Mouse (Mus musculus): ENCODE results near the gene Abca1. TPM values are rescaled to one million over a fixed set of nuclear protein-coding genes. Genes with fewer than 3 reads are reported as not detected.
A peak's percentile ranks its signal among the peaks of the same experiment; 100 is the strongest.

The Abca1 gene
- polyA plus RNA-seq (2015; fragmentation: Nextera tagmentation; extraction: Ambion mirVana): 17.0 and 19.0 TPM in 2 replicates

- peak; percentile 88 for ATAC-seq (ENCODE audit: low read depth)
- H3K4me3 ChIP-seq (ENCODE audit: low read depth, low read length): peak within 1 kb of the TSS; percentile 68
- H3K9me3 ChIP-seq (replicated peaks; ENCODE audit: control insufficient read depth, low read length): no peaks in the 10 kb centered on the region
- H3K27me3 ChIP-seq (ENCODE audit: control insufficient read depth, insufficient read depth, low read depth, low read length): no peaks in the 10 kb centered on the region
- peak within 1 kb of the TSS; percentile 32 for H3K27ac ChIP-seq (ENCODE audit: low read length)
- WGBS (ENCODE audit: insufficient replicate concordance): 0% methylated on average over 37 of the region's 37 CpGs
- peaks cover 5% of the 10 kb centered on the region for H3K4me1 ChIP-seq (ENCODE audit: control insufficient read depth, low read depth, low read length)
- H3K36me3 ChIP-seq (ENCODE audit: control insufficient read depth, insufficient read depth): no peaks in the 10 kb centered on the region
- peak within 1 kb of the TSS; percentile 60 for H3K9ac ChIP-seq (ENCODE audit: low read depth, low read length)
- peak within 1 kb of the TSS; percentile 69 for H3K4me2 ChIP-seq (ENCODE audit: low read depth, low read length)
Observed at GRCm38 (mm10) chr4:53159767-53160166, at the start of gene Abca1. Abca1 (minus strand) TSS chr4:53159895.

- no peak overlapping the region for H3K4me3 ChIP-seq (ENCODE audit: low read depth, low read length)
- WGBS (ENCODE audit: insufficient replicate concordance): 65% methylated on average over 7 of the region's 7 CpGs
- no peak overlapping the region for H3K9ac ChIP-seq (ENCODE audit: low read depth, low read length)
- H3K27me3 ChIP-seq (ENCODE audit: control insufficient read depth, insufficient read depth, low read depth, low read length): no peaks in the 10 kb centered on the region
- no peaks in the 10 kb centered on the region for H3K36me3 ChIP-seq (ENCODE audit: control insufficient read depth, insufficient read depth)
- no peak overlapping the region for H3K27ac ChIP-seq (ENCODE audit: low read length)
- no peaks in the 10 kb centered on the region for H3K9me3 ChIP-seq (replicated peaks; ENCODE audit: control insufficient read depth, low read length)
- ATAC-seq (ENCODE audit: low read depth): no peak
- H3K4me2 ChIP-seq (ENCODE audit: low read depth, low read length): no peak overlapping the region
- no peaks in the 10 kb centered on the region for H3K4me1 ChIP-seq (ENCODE audit: control insufficient read depth, low read depth, low read length)
Observed at GRCm38 (mm10) chr4:53204482-53204881, 44.8 kb upstream of the Abca1 start.

- Histone ChIP-seq H3K4me3 (ENCODE audit: low read depth, low read length) (no peak overlapping the region), H3K4me2 (ENCODE audit: low read depth, low read length) (no peak overlapping the region), H3K27me3 (ENCODE audit: control insufficient read depth, insufficient read depth, low read depth, low read length) (no peaks in the 10 kb centered on the region), H3K4me1 (ENCODE audit: control insufficient read depth, low read depth, low read length) (no peaks in the 10 kb centered on the region), H3K9me3 (replicated peaks; ENCODE audit: control insufficient read depth, low read length) (no peaks in the 10 kb centered on the region), H3K9ac (ENCODE audit: low read depth, low read length) (no peak overlapping the region), H3K27ac (ENCODE audit: low read length) (no peak overlapping the region), H3K36me3 (ENCODE audit: control insufficient read depth, insufficient read depth) (no peaks in the 10 kb centered on the region)
- ATAC-seq (ENCODE audit: low read depth): no peak
- WGBS (ENCODE audit: insufficient replicate concordance): 44% methylated on average over 15 of the region's 15 CpGs
Observed at GRCm38 (mm10) chr4:53203595-53204400, 44.1 kb upstream of the Abca1 start.

GRCm38 (mm10) chr4:53200276-53200675 lies 40.6 kb upstream of the Abca1 start:
- Histone ChIP-seq H3K36me3 (ENCODE audit: control insufficient read depth, insufficient read depth) (no peaks in the 10 kb centered on the region), H3K9ac (ENCODE audit: low read depth, low read length) (no peak overlapping the region), H3K27ac (ENCODE audit: low read length) (no peak overlapping the region), H3K27me3 (ENCODE audit: control insufficient read depth, insufficient read depth, low read depth, low read length) (no peaks in the 10 kb centered on the region), H3K4me3 (ENCODE audit: low read depth, low read length) (no peak overlapping the region), H3K4me2 (ENCODE audit: low read depth, low read length) (no peak overlapping the region), H3K9me3 (replicated peaks; ENCODE audit: control insufficient read depth, low read length) (no peaks in the 10 kb centered on the region), H3K4me1 (ENCODE audit: control insufficient read depth, low read depth, low read length) (no peaks in the 10 kb centered on the region)
- WGBS (ENCODE audit: insufficient replicate concordance): 71% methylated on average over 1 of the region's 1 CpGs
- no peak for ATAC-seq (ENCODE audit: low read depth)

- H3K27ac ChIP-seq (ENCODE audit: low read length): no peak overlapping the region
- WGBS (ENCODE audit: insufficient replicate concordance): 67% methylated on average over 4 of the region's 4 CpGs
Observed at GRCm38 (mm10) chr4:53197842-53198241, 38.1 kb upstream of the Abca1 start.

GRCm38 (mm10) chr4:53196058-53196771 lies 36.5 kb upstream of the Abca1 start:
- H3K27me3 ChIP-seq (ENCODE audit: control insufficient read depth, insufficient read depth, low read depth, low read length): no peaks in the 10 kb centered on the region
- no peaks in the 10 kb centered on the region for H3K4me1 ChIP-seq (ENCODE audit: control insufficient read depth, low read depth, low read length)
- peak; percentile 89 for ATAC-seq (ENCODE audit: low read depth)
- peak overlapping the region; percentile 34 for H3K4me3 ChIP-seq (ENCODE audit: low read depth, low read length)
- H3K4me2 ChIP-seq (ENCODE audit: low read depth, low read length): peak overlapping the region; percentile 42
- H3K27ac ChIP-seq (ENCODE audit: low read length): no peak overlapping the region
- H3K9me3 ChIP-seq (replicated peaks; ENCODE audit: control insufficient read depth, low read length): no peaks in the 10 kb centered on the region
- no peaks in the 10 kb centered on the region for H3K36me3 ChIP-seq (ENCODE audit: control insufficient read depth, insufficient read depth)
- no peak overlapping the region for H3K9ac ChIP-seq (ENCODE audit: low read depth, low read length)
- WGBS (ENCODE audit: insufficient replicate concordance): 20% methylated on average over 24 of the region's 24 CpGs

More at GRCm38 (mm10) chr4:53197842-53198241, 38.1 kb upstream of the Abca1 start:
- no peak overlapping the region for H3K9ac ChIP-seq (ENCODE audit: low read depth, low read length)
- H3K27me3 ChIP-seq (ENCODE audit: control insufficient read depth, insufficient read depth, low read depth, low read length): no peaks in the 10 kb centered on the region
- no peak overlapping the region for H3K4me3 ChIP-seq (ENCODE audit: low read depth, low read length)
- no peaks in the 10 kb centered on the region for H3K9me3 ChIP-seq (replicated peaks; ENCODE audit: control insufficient read depth, low read length)
- no peak for ATAC-seq (ENCODE audit: low read depth)
- H3K4me2 ChIP-seq (ENCODE audit: low read depth, low read length): no peak overlapping the region
- H3K4me1 ChIP-seq (ENCODE audit: control insufficient read depth, low read depth, low read length): no peaks in the 10 kb centered on the region
- H3K36me3 ChIP-seq (ENCODE audit: control insufficient read depth, insufficient read depth): no peaks in the 10 kb centered on the region

GRCm38 (mm10) chr4:53187071-53187470 lies 27.4 kb upstream of the Abca1 start:
- no peak; the same call in 1 of the 2 replicates for ATAC-seq (ENCODE audit: low read depth)
- H3K27ac ChIP-seq (ENCODE audit: low read length): no peak overlapping the region

GRCm38 (mm10) chr4:53186573-53186972 lies 26.9 kb upstream of the Abca1 start:
- Histone ChIP-seq H3K4me1 (ENCODE audit: control insufficient read depth, low read depth, low read length) (no peaks in the 10 kb centered on the region), H3K27ac (ENCODE audit: low read length) (no peak overlapping the region), H3K36me3 (ENCODE audit: control insufficient read depth, insufficient read depth) (no peaks in the 10 kb centered on the region), H3K4me3 (ENCODE audit: low read depth, low read length) (no peak overlapping the region), H3K9ac (ENCODE audit: low read depth, low read length) (no peak overlapping the region), H3K27me3 (ENCODE audit: control insufficient read depth, insufficient read depth, low read depth, low read length) (no peaks in the 10 kb centered on the region), H3K4me2 (ENCODE audit: low read depth, low read length) (no peak overlapping the region), H3K9me3 (replicated peaks; ENCODE audit: control insufficient read depth, low read length) (no peaks in the 10 kb centered on the region)
- no peak for ATAC-seq (ENCODE audit: low read depth)
- WGBS (ENCODE audit: insufficient replicate concordance): 24% methylated on average over 4 of the region's 4 CpGs

More at GRCm38 (mm10) chr4:53187071-53187470, 27.4 kb upstream of the Abca1 start:
- H3K4me1 ChIP-seq (ENCODE audit: control insufficient read depth, low read depth, low read length): no peaks in the 10 kb centered on the region
- H3K9me3 ChIP-seq (replicated peaks; ENCODE audit: control insufficient read depth, low read length): no peaks in the 10 kb centered on the region
- H3K4me3 ChIP-seq (ENCODE audit: low read depth, low read length): no peak overlapping the region
- 10% methylated on average over 4 of the region's 4 CpGs for WGBS (ENCODE audit: insufficient replicate concordance)
- no peaks in the 10 kb centered on the region for H3K36me3 ChIP-seq (ENCODE audit: control insufficient read depth, insufficient read depth)
- no peak overlapping the region for H3K9ac ChIP-seq (ENCODE audit: low read depth, low read length)
- H3K27me3 ChIP-seq (ENCODE audit: control insufficient read depth, insufficient read depth, low read depth, low read length): no peaks in the 10 kb centered on the region
- no peak overlapping the region for H3K4me2 ChIP-seq (ENCODE audit: low read depth, low read length)

- H3K9ac ChIP-seq (ENCODE audit: low read depth, low read length): no peak overlapping the region
- no peaks in the 10 kb centered on the region for H3K36me3 ChIP-seq (ENCODE audit: control insufficient read depth, insufficient read depth)
- ATAC-seq (ENCODE audit: low read depth): no peak
- no peaks in the 10 kb centered on the region for H3K4me1 ChIP-seq (ENCODE audit: control insufficient read depth, low read depth, low read length)
- 59% methylated on average over 4 of the region's 4 CpGs for WGBS (ENCODE audit: insufficient replicate concordance)
- H3K4me2 ChIP-seq (ENCODE audit: low read depth, low read length): no peak overlapping the region
- no peak overlapping the region for H3K4me3 ChIP-seq (ENCODE audit: low read depth, low read length)
- H3K9me3 ChIP-seq (replicated peaks; ENCODE audit: control insufficient read depth, low read length): no peaks in the 10 kb centered on the region
- H3K27ac ChIP-seq (ENCODE audit: low read length): no peak overlapping the region
- no peaks in the 10 kb centered on the region for H3K27me3 ChIP-seq (ENCODE audit: control insufficient read depth, insufficient read depth, low read depth, low read length)
Observed at GRCm38 (mm10) chr4:53186141-53186540, 26.4 kb upstream of the Abca1 start.
